Mouse (Mus musculus) lung, adult 2 months (tissue): ENCODE data around the gene Dlgap1.

Experiments
- CTCF ChIP-seq: fragments of 200-500 bp; IDR thresholded peaks from 2 replicates; pipeline ENCODE4 v1.5.1; 2011; ENCODE audit warnings: mild to moderate bottlenecking, low read length, control low read depth; ENCODE audit not compliant: insufficient read depth
- POLR2A ChIP-seq: fragments of 200-500 bp; IDR thresholded peaks from 2 replicates; pipeline ENCODE4 v1.6.1; 2011; ENCODE audit warnings: low read depth, mild to moderate bottlenecking, control low read depth, low read length, borderline replicate concordance; ENCODE audit errors: extremely low read depth

DNA sequence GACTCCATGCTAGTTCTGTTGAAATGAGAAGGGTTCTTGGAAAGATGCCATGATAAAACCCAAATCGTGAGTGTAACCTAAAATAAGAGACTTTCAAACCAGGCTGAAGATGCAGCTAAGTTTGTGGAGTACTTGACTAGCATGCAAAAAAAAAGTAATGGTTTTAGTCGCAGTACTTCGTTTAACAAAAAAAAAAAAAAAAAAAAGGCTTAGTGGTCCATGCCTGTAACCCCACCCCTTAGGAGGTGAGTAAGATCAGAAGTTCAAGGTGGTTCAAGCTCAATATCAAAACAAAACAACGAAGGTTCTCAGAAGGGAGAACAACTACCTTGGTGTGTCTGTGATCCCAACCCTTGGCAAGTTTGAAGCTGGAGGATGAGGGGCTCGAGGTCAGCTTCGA lies 782.8 kb downstream of the Dlgap1 start:
- TF ChIP-seq CTCF, result no peak
- TF ChIP-seq POLR2A, result no peak
